In genomic region chr4:100800730-100801442, GRCm38 (mm10) we compare ENCODE assay signal across 12 mouse cellular contexts. TPM values are rescaled to one million over a fixed set of nuclear protein-coding genes. Genes with fewer than 3 reads are reported as not detected.
DNase-seq lines count a peak whose midpoint lies in the region; ATAC-seq and TF ChIP-seq lines count a peak whose summit lies in the region.
"Had no signal": no experiment of that assay in that cellular context is flagged by ENCODE, and none has a peak within 500 bp of the region (broad histone marks: within the 10 kb centered on the region; RNA-seq: fewer than 3 reads in every experiment).

No protein-coding gene starts in this region.

- H3K27ac ChIP-seq in embryonic facial prominence, embryonic 14.5 days (replicated peaks; ENCODE audit: low read depth, low read length), result no peak overlapping the region
- H3K27ac ChIP-seq in embryonic facial prominence, embryonic 10.5 days (replicated peaks), result no peak overlapping the region
- 0 out of 2 replicates have a peak overlapping the region, but pooled peaks have one; percentile 4 for H3K27ac ChIP-seq in intestine, embryonic 16.5 days (ENCODE audit: low read length)
- no peak overlapping the region for H3K27ac ChIP-seq in cerebellum, adult 2 months (ENCODE audit: insufficient read depth, low read length)
- H3K27ac ChIP-seq: heart, embryonic 15.5 days had no signal

- H3K9ac ChIP-seq in embryonic facial prominence, embryonic 14.5 days (ENCODE audit: low read depth, low read length), result no peak overlapping the region
- no peak overlapping the region for H3K9ac ChIP-seq in intestine, embryonic 16.5 days (ENCODE audit: low read depth, low read length)
- H3K9ac ChIP-seq: heart, embryonic 15.5 days had no signal

- H3K4me2 ChIP-seq in embryonic facial prominence, embryonic 14.5 days (ENCODE audit: low read depth, low read length), result no peak overlapping the region
- no peak overlapping the region for H3K4me2 ChIP-seq in intestine, embryonic 16.5 days (ENCODE audit: low read depth, low read length)
- H3K4me2 ChIP-seq: heart, embryonic 15.5 days had no signal

- no peak; the same call in 1 of the 2 replicates for ATAC-seq in embryonic facial prominence, embryonic 14.5 days (ENCODE audit: low read depth)
- no peak for ATAC-seq in intestine, embryonic 16.5 days
- ATAC-seq in frontal cortex, adult (ENCODE audit: low TSS enrichment), result no peak
- ATAC-seq: Patski had no signal

- no peaks in the 10 kb centered on the region for H3K27me3 ChIP-seq in embryonic facial prominence, embryonic 14.5 days (replicated peaks; ENCODE audit: control insufficient read depth, insufficient read depth, low read length)
- H3K27me3 ChIP-seq in embryonic facial prominence, embryonic 10.5 days (replicated peaks; ENCODE audit: low read depth, poor library complexity, severe bottlenecking), result peaks cover 5% of the 10 kb centered on the region; the same call in 1 of the 2 replicates
- no peaks in the 10 kb centered on the region for H3K27me3 ChIP-seq in intestine, embryonic 16.5 days (replicated peaks; ENCODE audit: control insufficient read depth, insufficient read depth, low read length)
- H3K27me3 ChIP-seq in cerebellum, adult 2 months (ENCODE audit: control insufficient read depth, insufficient read depth, low read length), result no peaks in the 10 kb centered on the region
- H3K27me3 ChIP-seq: heart, embryonic 15.5 days; Patski had no signal

- WGBS in embryonic facial prominence, embryonic 14.5 days, result 75% methylated on average over 14 of the region's 14 CpGs
- WGBS in embryonic facial prominence, embryonic 10.5 days, result 91% methylated on average over 14 of the region's 14 CpGs
- 73% methylated on average over 14 of the region's 14 CpGs for WGBS in intestine, embryonic 16.5 days
- 47% methylated on average over 14 of the region's 14 CpGs for WGBS in cerebellum, adult 2 months

- H3K36me3 ChIP-seq in embryonic facial prominence, embryonic 14.5 days (ENCODE audit: control insufficient read depth, insufficient read depth, low read length), result no peaks in the 10 kb centered on the region
- no peaks in the 10 kb centered on the region for H3K36me3 ChIP-seq in embryonic facial prominence, embryonic 10.5 days (replicated peaks)
- no peaks in the 10 kb centered on the region for H3K36me3 ChIP-seq in intestine, embryonic 16.5 days (ENCODE audit: control insufficient read depth, insufficient read depth, low read length)
- H3K36me3 ChIP-seq: heart, embryonic 15.5 days had no signal

- DNase-seq in embryonic facial prominence, embryonic 14.5 days (ENCODE audit: low spot score), result peak; percentile 49
- no peak for DNase-seq in embryonic facial prominence, embryonic 10.5 days (ENCODE audit: low spot score)
- peak; percentile 27 to 31 for DNase-seq in layer of hippocampus, postnatal 10 days (ENCODE audit: low spot score in 2 of 2)
- DNase-seq in layer of hippocampus, postnatal 14 days (ENCODE audit: low spot score in 2 of 2), result no peak
- DNase-seq in lung, postnatal 36 days, result peak; percentile 87
- no peak for DNase-seq in cerebellum, adult 2 months
- DNase-seq: B cell, adult 2 months; layer of hippocampus, postnatal 36 days had no signal

- H3K9me3 ChIP-seq in embryonic facial prominence, embryonic 14.5 days (ENCODE audit: control insufficient read depth, low read length), result no peaks in the 10 kb centered on the region
- H3K9me3 ChIP-seq in embryonic facial prominence, embryonic 10.5 days, result no peaks in the 10 kb centered on the region
- H3K9me3 ChIP-seq in intestine, embryonic 16.5 days (ENCODE audit: control insufficient read depth, low read length), result no peaks in the 10 kb centered on the region
- H3K9me3 ChIP-seq: heart, embryonic 15.5 days had no signal

- H3K4me1 ChIP-seq in embryonic facial prominence, embryonic 14.5 days (ENCODE audit: control insufficient read depth, insufficient read depth, low read length), result peaks cover 18% of the 10 kb centered on the region
- H3K4me1 ChIP-seq in embryonic facial prominence, embryonic 10.5 days, result peaks cover 40% of the 10 kb centered on the region
- peaks cover 35% of the 10 kb centered on the region for H3K4me1 ChIP-seq in intestine, embryonic 16.5 days (ENCODE audit: control insufficient read depth, insufficient read depth, low read length)
- H3K4me1 ChIP-seq in cerebellum, adult 2 months (ENCODE audit: control insufficient read depth, insufficient read depth, low read length), result no peaks in the 10 kb centered on the region

- TF ChIP-seq POLR2A in cerebellum, adult 2 months (IDR thresholded peaks at IDR 0.05; ENCODE audit: borderline replicate concordance, insufficient read depth, low read length), result no peak

- no peak for TF ChIP-seq CTCF in cerebellum, adult 2 months (IDR thresholded peaks at IDR 0.05; ENCODE audit: borderline replicate concordance, insufficient read depth, low read depth, low read length)

- H3K4me3 ChIP-seq in embryonic facial prominence, embryonic 14.5 days (ENCODE audit: low read depth, low read length), result no peak overlapping the region
- no peak overlapping the region for H3K4me3 ChIP-seq in embryonic facial prominence, embryonic 10.5 days
- H3K4me3 ChIP-seq in intestine, embryonic 16.5 days (ENCODE audit: low read length), result no peak overlapping the region
- H3K4me3 ChIP-seq in cerebellum, adult 2 months (replicated peaks; ENCODE audit: insufficient read depth, low read depth, low read length), result no peak overlapping the region
- H3K4me3 ChIP-seq: heart, embryonic 15.5 days had no signal

RNA-seq across cellular contexts. Expression of gene Cachd1, which starts 24.4 kb away (rescaled TPM):
- polyA plus RNA-seq in embryonic facial prominence, embryonic 14.5 days (2014; fragmentation: Nextera tagmentation; extraction: Ambion mirVana), result 25.2 and 33.3 TPM in 2 replicates
- 20.6 and 24.5 TPM in 2 replicates for polyA plus RNA-seq in embryonic facial prominence, embryonic 10.5 days (2016; fragmentation: Nextera tagmentation; extraction: Ambion mirVana)
- total RNA-seq in layer of hippocampus, postnatal 10 days (2021), result 10 to 100 TPM; 33.6 to 42.9 TPM
- 10 to 100 TPM; 39.3 to 54.8 TPM for total RNA-seq in layer of hippocampus, postnatal 14 days (2021)
- 7.8 and 8.9 TPM in 2 replicates for polyA plus RNA-seq in intestine, embryonic 16.5 days (2015; fragmentation: Nextera tagmentation; extraction: Ambion mirVana)
- polyA plus RNA-seq in cerebellum, adult 2 months (2012; rRNA removed), result 29.2 and 41.4 TPM in 2 replicates

Comparison
In these comparisons a context has a peak if more than half of its experiments do, and no peak if none do; other contexts are left out.
1. DNase-seq: peak in embryonic facial prominence, embryonic 14.5 days (single experiment), layer of hippocampus, postnatal 10 days (2 of 2) and lung, postnatal 36 days (single experiment); none in embryonic facial prominence, embryonic 10.5 days (single experiment), layer of hippocampus, postnatal 14 days (0 of 2) and cerebellum, adult 2 months (0 of 2).